Mouse (Mus musculus) retina, embryonic 14.5 days (tissue): ENCODE data around the gene Abcc1.

Source experiments
- DNase-seq: peaks from one replicate; pipeline ENCODE4 v3.0.0-alpha.2; 2015; ENCODE audit warnings: low spot score

The Abcc1 gene

GRCm38 (mm10) chr16:14376352-14376751, 15.0 kb downstream of the Abcc1 start:
- DNase-seq, result no peak

GRCm38 (mm10) chr16:14377321-14377720, 16.0 kb downstream of the Abcc1 start:
- no peak for DNase-seq

GRCm38 (mm10) chr16:14378654-14379053, 17.3 kb downstream of the Abcc1 start:
- no peak for DNase-seq

- DNase-seq, result no peak
These were observed 18.5 kb downstream of the Abcc1 start for GRCm38 (mm10) chr16:14379888-14380287.

GRCm38 (mm10) chr16:14381061-14381665, 19.8 kb downstream of the Abcc1 start:
- DNase-seq, result no peak

- DNase-seq, result no peak
These were observed 37.9 kb downstream of the Abcc1 start for GRCm38 (mm10) chr16:14399303-14399702.

GRCm38 (mm10) chr16:14403507-14403906, 42.1 kb downstream of the Abcc1 start:
- no peak for DNase-seq

GRCm38 (mm10) chr16:14405636-14406035, 44.3 kb downstream of the Abcc1 start:
- no peak for DNase-seq

- no peak for DNase-seq
These were observed 47.8 kb downstream of the Abcc1 start for GRCm38 (mm10) chr16:14409124-14409523.

GRCm38 (mm10) chr16:14409776-14410175, 48.4 kb downstream of the Abcc1 start:
- DNase-seq, result no peak

- DNase-seq, result no peak
These were observed 49.3 kb downstream of the Abcc1 start for GRCm38 (mm10) chr16:14410611-14411010.

- no peak for DNase-seq
These were observed 49.8 kb downstream of the Abcc1 start for GRCm38 (mm10) chr16:14411156-14411555.

- DNase-seq, result no peak
These were observed 51.2 kb downstream of the Abcc1 start for GRCm38 (mm10) chr16:14412551-14412950.

- DNase-seq, result no peak
These were observed 53.8 kb downstream of the Abcc1 start for GRCm38 (mm10) chr16:14415206-14415605.

- DNase-seq, result no peak
These were observed 55.7 kb downstream of the Abcc1 start for GRCm38 (mm10) chr16:14416957-14417618.

- no peak for DNase-seq
These were observed 59.3 kb downstream of the Abcc1 start for GRCm38 (mm10) chr16:14420496-14421132.

- no peak for DNase-seq
These were observed 60.7 kb downstream of the Abcc1 start for GRCm38 (mm10) chr16:14422081-14422480.

GRCm38 (mm10) chr16:14429371-14429770, 68.0 kb downstream of the Abcc1 start:
- no peak for DNase-seq

GRCm38 (mm10) chr16:14432996-14433395, 71.6 kb downstream of the Abcc1 start:
- no peak for DNase-seq

GRCm38 (mm10) chr16:14435526-14435925, 74.2 kb downstream of the Abcc1 start:
- no peak for DNase-seq

GRCm38 (mm10) chr16:14437446-14437982, 76.2 kb downstream of the Abcc1 start:
- no peak for DNase-seq

GRCm38 (mm10) chr16:14438561-14438960, 77.2 kb downstream of the Abcc1 start:
- no peak for DNase-seq

- no peak for DNase-seq
These were observed 77.7 kb downstream of the Abcc1 start for GRCm38 (mm10) chr16:14439081-14439480.
